Mouse (Mus musculus): ENCODE measurements around the gene Fam124b.

Fam124b gene

DNA sequence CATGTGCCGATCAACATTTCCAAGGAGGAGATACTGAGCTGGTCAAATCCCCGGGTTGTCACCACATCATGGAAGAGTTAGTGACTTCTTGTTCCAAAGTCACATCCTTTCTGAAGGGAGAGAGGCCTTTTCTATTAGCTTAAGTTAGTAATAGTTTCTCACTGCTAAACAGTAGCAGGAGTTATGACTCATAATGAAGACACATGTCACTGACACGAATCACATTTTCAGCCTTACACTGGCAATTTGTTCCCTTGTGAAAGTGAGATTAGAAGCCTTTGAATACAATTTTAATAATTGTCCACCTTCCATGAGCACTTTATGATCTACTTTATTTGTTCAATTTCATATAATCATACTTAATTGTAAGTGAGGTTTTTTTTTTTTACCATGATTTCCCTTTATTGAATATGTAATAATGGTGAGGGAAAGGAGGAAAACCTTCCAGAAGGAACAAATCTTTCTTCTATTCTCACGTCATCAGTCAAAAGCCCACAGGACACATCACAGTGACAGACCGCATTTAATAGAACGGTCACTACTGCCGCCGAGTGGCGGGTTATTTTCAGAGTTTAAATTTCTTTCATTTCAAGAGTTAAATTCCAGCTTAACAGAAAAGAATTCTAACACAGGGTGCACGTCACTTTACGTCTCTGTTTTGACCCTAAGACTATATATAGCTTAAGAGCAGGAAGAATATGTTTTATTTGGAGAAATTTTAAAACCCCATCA is 40.5 kb downstream of the Fam124b start:
- CTCF ChIA-PET: no interaction called here

DNA sequence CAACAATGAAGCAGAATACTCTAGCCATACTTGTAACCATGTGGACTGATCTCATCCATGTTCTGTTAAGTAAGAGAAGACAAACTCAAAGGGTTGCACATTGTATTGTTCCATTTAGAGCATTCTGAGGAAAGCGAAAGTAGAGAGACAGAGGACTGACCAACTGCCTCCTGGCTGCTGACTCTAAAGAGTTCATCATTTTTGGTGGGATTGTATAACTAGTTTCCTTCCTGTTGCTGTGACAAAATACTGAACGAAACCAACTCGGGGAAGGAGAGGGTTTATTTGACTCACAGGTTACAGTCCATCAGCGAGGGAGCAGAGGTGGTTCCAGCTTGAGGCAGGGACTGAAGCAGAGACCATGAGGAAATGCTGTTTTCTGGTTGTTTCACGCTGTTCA is 50.6 kb downstream of the Fam124b start:
- CTCF ChIA-PET: no interaction called here

DNA sequence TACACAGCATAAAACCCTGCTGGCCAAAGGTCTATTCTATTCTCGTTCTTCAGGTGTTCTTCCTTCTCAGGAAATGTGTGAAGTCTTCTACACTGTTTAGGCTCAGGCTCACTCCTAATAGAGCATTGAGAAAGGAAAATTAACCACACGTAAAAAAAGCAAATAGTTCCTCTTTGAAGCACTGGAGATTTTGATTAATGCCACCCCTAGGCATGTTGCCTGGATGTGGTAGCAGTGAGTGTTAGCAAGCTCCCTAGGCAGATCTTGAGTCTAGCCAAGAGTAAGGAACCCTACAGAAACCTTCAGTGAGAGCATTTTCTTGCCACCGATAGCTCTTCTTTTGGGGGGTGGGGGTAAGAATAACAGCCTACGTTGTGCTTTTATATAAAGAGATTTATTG is 51.7 kb downstream of the Fam124b start:
- CTCF ChIA-PET: no interaction called here

DNA sequence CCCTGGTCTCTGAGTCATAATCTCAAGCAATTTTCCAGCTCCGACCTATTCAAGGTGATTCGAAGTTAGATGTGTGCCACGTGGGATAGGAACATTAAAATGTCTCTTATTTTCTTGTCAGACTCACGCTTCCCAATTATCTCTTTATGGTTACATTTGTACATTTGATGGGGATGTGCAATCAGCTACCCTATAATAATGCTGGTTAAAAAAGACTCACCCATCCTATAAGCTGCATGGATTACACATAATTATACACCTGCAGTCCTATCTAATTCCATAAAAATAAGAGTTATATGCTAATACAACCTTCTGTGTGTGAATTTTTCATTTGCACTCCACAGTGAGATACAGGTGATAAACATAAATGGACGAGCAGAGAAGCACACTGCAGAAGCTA is 52.9 kb downstream of the Fam124b start:
- CTCF ChIA-PET: interaction anchor here (0.5 kb wide), 1 partner anchor 482 kb away, joined by 5 read pairs; no protein-coding TSS in a partner anchor

DNA sequence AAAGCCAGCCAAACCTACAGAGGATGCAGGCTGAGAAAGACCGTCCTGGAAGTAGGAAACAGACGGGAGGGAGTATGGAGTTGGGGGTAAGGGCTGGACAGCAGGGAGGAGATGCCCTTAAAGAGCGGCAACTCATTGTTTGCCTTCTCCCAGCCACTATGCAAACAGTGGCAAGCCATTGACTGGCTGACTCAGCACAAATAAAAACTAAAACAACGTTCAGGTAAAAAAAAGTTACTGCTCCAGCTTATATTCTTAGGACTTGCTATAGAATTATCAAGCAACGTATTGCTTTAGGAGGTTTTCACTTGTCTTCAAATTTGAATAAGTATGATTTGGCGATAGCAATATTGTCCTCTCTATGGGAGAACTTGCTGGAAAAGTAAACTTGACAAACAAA is 55.3 kb downstream of the Fam124b start:
- CTCF ChIA-PET: no interaction called here

DNA sequence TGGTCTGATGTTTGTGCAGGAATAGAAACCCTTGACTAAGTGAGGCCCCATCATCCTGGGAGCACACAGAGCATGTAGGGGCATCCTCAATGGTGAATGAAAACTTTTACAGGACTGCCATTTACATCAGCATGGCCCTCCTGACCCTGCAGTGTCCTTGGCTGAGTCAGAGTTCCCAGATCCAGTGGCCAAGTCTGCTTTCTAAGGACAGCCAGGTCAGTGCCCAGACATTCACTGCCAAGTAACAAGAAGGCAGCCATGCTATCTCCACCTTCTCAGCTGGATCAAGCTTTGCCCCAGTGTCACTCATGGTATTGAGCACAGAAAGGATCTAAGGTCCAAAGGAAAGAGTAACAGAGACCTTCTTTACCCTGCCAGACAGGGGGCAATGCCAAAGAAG is 58.7 kb downstream of the Fam124b start:
- CTCF ChIA-PET: no interaction called here

DNA sequence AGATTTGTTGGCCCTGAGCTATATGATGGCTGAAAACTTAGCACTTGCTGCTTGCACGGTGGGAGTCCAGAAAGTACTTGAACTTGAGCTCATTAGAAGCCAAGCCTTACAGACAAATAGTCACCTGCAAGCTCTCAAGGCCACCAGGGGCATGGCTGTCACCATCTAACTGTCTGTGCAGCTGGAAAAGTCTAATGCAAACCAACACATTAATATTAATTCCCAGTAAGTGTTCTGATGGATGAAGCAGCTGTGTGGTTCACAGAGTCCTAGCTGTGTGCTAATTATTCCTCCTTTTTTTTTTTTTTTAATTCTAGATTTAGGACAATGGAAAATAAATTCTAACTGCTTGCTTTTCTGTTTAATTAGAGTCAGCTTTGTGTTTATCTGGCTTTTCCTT is 63.4 kb downstream of the Fam124b start:
- CTCF ChIA-PET: no interaction called here

DNA sequence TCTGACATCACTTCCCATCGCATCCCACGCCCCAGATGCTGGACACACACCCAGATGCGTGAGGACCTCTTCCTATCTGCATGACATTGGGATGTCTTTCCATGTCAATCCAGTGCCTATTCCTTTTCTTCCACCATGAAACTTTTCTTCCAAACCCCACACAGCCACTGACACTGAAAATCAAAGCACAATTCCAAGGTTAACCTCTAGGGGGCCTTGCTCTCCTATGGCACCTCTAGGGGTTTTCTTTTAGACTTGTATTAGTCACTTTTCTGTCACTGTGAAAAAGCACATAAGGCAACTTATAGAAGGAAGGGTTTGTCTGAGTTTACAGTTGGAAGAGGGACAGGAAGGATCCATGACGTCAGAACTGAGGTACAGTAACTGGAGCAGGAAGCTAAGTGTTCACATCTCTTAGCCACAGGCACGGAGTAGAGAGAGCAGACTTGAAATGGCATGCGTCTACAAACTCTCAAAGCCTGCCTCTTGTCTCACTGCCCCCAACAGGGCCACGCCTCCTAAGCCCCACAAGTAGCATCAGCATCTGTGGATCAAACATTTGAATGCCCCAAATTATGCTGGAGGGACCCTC is 65.1 kb downstream of the Fam124b start:
- CTCF ChIA-PET: no interaction called here

DNA sequence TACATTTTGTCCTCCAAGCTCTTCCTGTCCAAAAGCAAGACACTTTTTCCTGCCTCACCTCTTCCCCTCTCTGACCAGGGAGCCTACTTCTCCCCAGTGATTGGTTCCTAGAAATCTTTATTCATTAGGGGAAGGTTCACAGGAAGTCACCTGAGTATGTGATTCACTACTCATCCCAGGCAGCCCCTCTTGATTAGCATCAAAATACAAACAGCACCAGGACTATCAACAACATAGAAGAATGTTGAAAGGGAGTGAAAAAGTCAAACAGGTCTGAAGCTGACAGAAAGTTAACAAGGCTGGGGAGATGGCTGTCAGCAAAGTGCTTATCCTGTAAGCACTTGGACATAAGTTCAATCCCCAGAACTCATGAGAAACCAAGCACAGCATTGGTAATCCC is 67.6 kb downstream of the Fam124b start:
- CTCF ChIA-PET: no interaction called here
